Mouse (Mus musculus) embryonic facial prominence, embryonic 11.5 days (tissue): ENCODE data around the gene Emid1. TPM values are rescaled to one million over a fixed set of nuclear protein-coding genes. Genes with fewer than 3 reads are reported as not detected.

Experiments
- ATAC-seq: fragments of 200-750 bp; cut with Nextera tagmentation; replicated peaks from 2 replicates; pipeline ENCODE4 v1.8.0; 2017; ENCODE audit warnings: low read depth; ENCODE audit not compliant: insufficient number of reproducible peaks, low FRiP score, low TSS enrichment
- DNase-seq: peaks from one replicate; pipeline ENCODE4 v3.0.0-alpha.2; 2015; ENCODE audit warnings: low spot score
- H3K27ac ChIP-seq: fragments of 300-500 bp; sonication (generic); replicated peaks from 2 replicates; pipeline ENCODE4 v1.5.1; 2014; ENCODE audit warnings: mild to moderate bottlenecking, low read depth, low read length, control low read depth
- H3K27me3 ChIP-seq: fragments of 300-500 bp; sonication (generic); 2 replicates; pipeline ENCODE4 v1.6.1; 2014; ENCODE audit warnings: mild to moderate bottlenecking, low read length, moderate library complexity, mixed read lengths; ENCODE audit not compliant: control insufficient read depth, insufficient read depth
- H3K36me3 ChIP-seq: fragments of 300-500 bp; sonication (generic); replicated peaks from 2 replicates; pipeline ENCODE4 v1.6.1; 2014; ENCODE audit warnings: low read depth, mild to moderate bottlenecking, low read length, moderate library complexity, mixed read lengths; ENCODE audit not compliant: control insufficient read depth, insufficient read depth
- H3K4me1 ChIP-seq: fragments of 300-500 bp; sonication (generic); 2 replicates; pipeline ENCODE4 v1.6.1; 2014; ENCODE audit warnings: low read length, mixed read lengths; ENCODE audit not compliant: control insufficient read depth, insufficient read depth
- H3K4me2 ChIP-seq: fragments of 300-500 bp; sonication (generic); 2 replicates; pipeline ENCODE4 v1.6.1; 2014; ENCODE audit warnings: low read depth, mild to moderate bottlenecking, control low read depth, low read length, moderate library complexity
- H3K4me3 ChIP-seq: fragments of 300-500 bp; sonication (generic); 2 replicates; pipeline ENCODE4 v1.5.1; 2014; ENCODE audit warnings: low read depth, low read length, control low read depth
- H3K9ac ChIP-seq: fragments of 300-500 bp; sonication (generic); replicated peaks from 2 replicates; pipeline ENCODE4 v1.6.1; 2014; ENCODE audit warnings: mild to moderate bottlenecking, control low read depth, low read length
- H3K9me3 ChIP-seq: fragments of 300-500 bp; sonication (generic); replicated peaks from 2 replicates; pipeline ENCODE4 v1.6.1; 2016; ENCODE audit warnings: mild to moderate bottlenecking, low read length, inconsistent platforms, mixed read lengths; ENCODE audit not compliant: control insufficient read depth
- WGBS: fragments of 180-500 bp; shearing (Covaris S2); extraction: QIAGEN DNeasy Blood & Tissue Kit; methylation state at CpG from one replicate; pipeline ENCODE4 v1.1.7; 2014; 5-methylcytosine and 5-hydroxymethylcytosine counted together
- polyA plus RNA-seq: library from polyadenylated mRNA; unstranded; fragments of >200 nt; fragmentation: Nextera tagmentation; extraction: Ambion mirVana; gene quantifications from 2 replicates; pipeline ENCODE4 v1.2.1, GENCODE M21; 2014

Emid1 gene
- polyA plus RNA-seq, 1 experiment from 2014 or later, result 11.9 TPM

DNA sequence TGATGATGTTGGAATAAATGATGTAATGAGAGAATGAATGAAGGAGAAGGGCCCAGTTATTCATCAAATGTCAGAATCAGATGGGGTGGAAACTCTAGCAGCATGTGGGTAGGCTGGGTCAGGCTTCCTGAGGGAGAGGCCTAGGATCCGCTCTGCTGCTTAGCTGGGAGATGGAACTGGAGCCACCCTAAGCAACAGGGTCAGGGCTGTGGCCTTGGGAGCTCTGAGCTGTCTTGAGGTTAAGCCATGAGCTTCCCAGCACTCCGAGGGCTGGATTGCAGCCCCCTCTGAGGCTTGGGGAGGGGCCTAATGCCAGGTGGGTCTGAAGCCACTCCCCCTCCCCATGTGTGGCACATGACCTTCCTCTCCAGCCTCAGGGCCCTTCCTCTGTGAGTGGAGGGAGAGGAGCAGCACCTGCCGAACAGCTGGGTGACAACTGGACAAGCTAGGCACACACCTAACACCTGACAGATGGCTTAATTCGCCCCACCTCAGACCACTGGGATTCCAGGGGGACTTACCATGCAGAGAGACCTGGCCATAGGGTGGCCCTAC is 21.9 kb downstream of the Emid1 start:
- ATAC-seq (peak; percentile 49; the same call in 1 of the 2 replicates), DNase-seq (no peak)
- Histone ChIP-seq H3K9me3 (no peaks in the 10 kb centered on the region), H3K27ac (no peak overlapping the region), H3K4me2 (no peak overlapping the region), H3K4me1 (0 out of 2 replicates have a peak, but pooled peaks cover 2% of the 10 kb centered on the region), H3K4me3 (no peak overlapping the region), H3K27me3 (no peaks in the 10 kb centered on the region), H3K9ac (no peak overlapping the region), H3K36me3 (no peaks in the 10 kb centered on the region)
- WGBS, result 60% methylated on average over 4 of the region's 4 CpGs

DNA sequence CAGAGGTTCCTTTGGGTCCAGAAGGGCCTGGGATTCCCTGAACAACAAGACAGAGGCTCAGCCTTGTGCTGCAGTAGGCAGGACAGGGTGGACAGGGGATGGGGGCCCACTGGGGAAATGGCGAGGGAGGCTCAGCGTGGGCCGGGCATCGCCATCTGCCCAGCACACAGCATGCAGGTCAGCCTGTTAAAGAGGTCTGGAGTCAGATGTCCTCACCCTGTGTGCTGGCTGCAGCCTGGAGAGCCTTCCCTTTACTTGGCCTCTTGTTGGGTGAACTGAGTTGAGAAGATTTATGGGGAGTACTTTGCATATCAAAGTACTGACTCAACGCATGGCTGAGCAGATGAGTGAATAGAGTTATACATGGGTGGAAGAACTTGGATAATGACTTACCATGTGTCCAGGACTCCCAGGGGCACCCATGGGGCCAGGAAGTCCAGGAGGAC is 23.0 kb downstream of the Emid1 start:
- no peak overlapping the region for H3K27ac ChIP-seq
- no peaks in the 10 kb centered on the region for H3K36me3 ChIP-seq
- 0 out of 2 replicates have a peak, but pooled peaks cover 2% of the 10 kb centered on the region for H3K4me1 ChIP-seq

GRCm38 (mm10) chr11:5125713-5126112 is 26.3 kb downstream of the Emid1 start:
- ATAC-seq (no peak), DNase-seq (no peak)
- H3K36me3 ChIP-seq, result no peaks in the 10 kb centered on the region
- H3K4me2 ChIP-seq, result no peak overlapping the region
- no peak overlapping the region for H3K27ac ChIP-seq
- 80% methylated on average over 4 of the region's 4 CpGs for WGBS
- 0 out of 2 replicates have a peak, but pooled peaks cover 2% of the 10 kb centered on the region for H3K4me1 ChIP-seq
- H3K9ac ChIP-seq, result no peak overlapping the region
- no peaks in the 10 kb centered on the region for H3K9me3 ChIP-seq
- no peak overlapping the region for H3K4me3 ChIP-seq
- H3K27me3 ChIP-seq, result no peaks in the 10 kb centered on the region

More for the DNA sequence above, 23.0 kb downstream of the Emid1 start:
- no peak for DNase-seq
- WGBS, result 60% methylated on average over 5 of the region's 5 CpGs
- no peaks in the 10 kb centered on the region for H3K27me3 ChIP-seq
- no peak overlapping the region for H3K4me2 ChIP-seq
- no peaks in the 10 kb centered on the region for H3K9me3 ChIP-seq
- no peak overlapping the region for H3K9ac ChIP-seq
- no peak overlapping the region for H3K4me3 ChIP-seq
- peak; percentile 35; the same call in 1 of the 2 replicates for ATAC-seq

- no peak overlapping the region for H3K9ac ChIP-seq
- H3K9me3 ChIP-seq, result no peaks in the 10 kb centered on the region
- no peaks in the 10 kb centered on the region for H3K4me1 ChIP-seq
- no peaks in the 10 kb centered on the region for H3K27me3 ChIP-seq
- ATAC-seq (no peak; the same call in none of the 2 replicates), DNase-seq (peak; percentile 95)
- H3K36me3 ChIP-seq, result no peaks in the 10 kb centered on the region
- no peak overlapping the region for H3K4me3 ChIP-seq
- no peak overlapping the region; the same call in 1 of the 2 replicates for H3K4me2 ChIP-seq
- WGBS, result 27% methylated on average over 13 of the region's 13 CpGs
- no peak overlapping the region for H3K27ac ChIP-seq
Observed at GRCm38 (mm10) chr11:5114931-5115581, 37.0 kb downstream of the Emid1 start.

GRCm38 (mm10) chr11:5113645-5114044 is 38.4 kb downstream of the Emid1 start:
- Histone ChIP-seq H3K27me3 (no peaks in the 10 kb centered on the region), H3K4me1 (no peaks in the 10 kb centered on the region), H3K4me2 (no peak overlapping the region), H3K27ac (no peak overlapping the region), H3K4me3 (no peak overlapping the region), H3K9ac (no peak overlapping the region), H3K9me3 (no peaks in the 10 kb centered on the region), H3K36me3 (no peaks in the 10 kb centered on the region)
- DNase-seq (no peak), ATAC-seq (no peak)
- 82% methylated on average over 7 of the region's 7 CpGs for WGBS

DNA sequence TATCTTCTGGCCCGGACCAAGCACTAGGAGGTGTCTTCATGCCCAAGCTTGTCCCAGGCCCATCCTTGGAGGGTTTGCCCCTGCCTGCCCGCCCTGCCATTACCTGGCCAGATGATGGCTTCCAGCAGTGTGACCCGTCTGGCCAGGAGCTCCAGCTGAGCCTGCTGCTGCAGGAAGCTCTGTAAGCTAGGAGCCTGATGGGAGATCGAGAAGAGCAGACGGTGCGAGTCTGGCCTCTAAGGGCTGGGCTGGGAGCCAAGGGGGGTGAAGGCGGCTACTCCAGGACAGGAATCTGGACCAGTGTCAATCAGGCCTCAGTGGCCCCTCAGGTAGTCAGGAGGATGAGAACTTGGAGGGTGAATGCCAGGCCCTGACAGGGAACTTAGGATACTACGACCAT is 42.6 kb downstream of the Emid1 start:
- H3K4me1 ChIP-seq, result no peaks in the 10 kb centered on the region
- no peaks in the 10 kb centered on the region for H3K27me3 ChIP-seq
- no peak overlapping the region for H3K4me3 ChIP-seq
- DNase-seq (no peak), ATAC-seq (no peak)
- H3K9me3 ChIP-seq, result no peaks in the 10 kb centered on the region
- 70% methylated on average over 8 of the region's 8 CpGs for WGBS
- H3K4me2 ChIP-seq, result no peak overlapping the region
- no peak overlapping the region for H3K9ac ChIP-seq
- no peaks in the 10 kb centered on the region for H3K36me3 ChIP-seq
- H3K27ac ChIP-seq, result no peak overlapping the region

- ATAC-seq, result no peak
- no peak for DNase-seq
- no peaks in the 10 kb centered on the region for H3K9me3 ChIP-seq
- no peak overlapping the region for H3K9ac ChIP-seq
- H3K4me3 ChIP-seq, result no peak overlapping the region
- H3K4me2 ChIP-seq, result no peak overlapping the region
- no peaks in the 10 kb centered on the region for H3K4me1 ChIP-seq
- no peak overlapping the region for H3K27ac ChIP-seq
- 86% methylated on average over 4 of the region's 4 CpGs for WGBS
- no peaks in the 10 kb centered on the region for H3K27me3 ChIP-seq
- H3K36me3 ChIP-seq, result no peaks in the 10 kb centered on the region
Observed at GRCm38 (mm10) chr11:5103986-5104509, 48.0 kb downstream of the Emid1 start.

GRCm38 (mm10) chr11:5102384-5102783 is 49.7 kb downstream of the Emid1 start:
- no peaks in the 10 kb centered on the region for H3K36me3 ChIP-seq
- H3K9ac ChIP-seq, result no peak overlapping the region
- H3K4me2 ChIP-seq, result no peak overlapping the region
- H3K9me3 ChIP-seq, result no peaks in the 10 kb centered on the region
- no peak for ATAC-seq
- DNase-seq, result no peak
- H3K27ac ChIP-seq, result no peak overlapping the region
- 90% methylated on average over 7 of the region's 7 CpGs for WGBS
- H3K4me1 ChIP-seq, result no peaks in the 10 kb centered on the region
- no peak overlapping the region for H3K4me3 ChIP-seq
- H3K27me3 ChIP-seq, result no peaks in the 10 kb centered on the region
